Mouse (Mus musculus): ENCODE data around the gene Nrl.

DNA sequence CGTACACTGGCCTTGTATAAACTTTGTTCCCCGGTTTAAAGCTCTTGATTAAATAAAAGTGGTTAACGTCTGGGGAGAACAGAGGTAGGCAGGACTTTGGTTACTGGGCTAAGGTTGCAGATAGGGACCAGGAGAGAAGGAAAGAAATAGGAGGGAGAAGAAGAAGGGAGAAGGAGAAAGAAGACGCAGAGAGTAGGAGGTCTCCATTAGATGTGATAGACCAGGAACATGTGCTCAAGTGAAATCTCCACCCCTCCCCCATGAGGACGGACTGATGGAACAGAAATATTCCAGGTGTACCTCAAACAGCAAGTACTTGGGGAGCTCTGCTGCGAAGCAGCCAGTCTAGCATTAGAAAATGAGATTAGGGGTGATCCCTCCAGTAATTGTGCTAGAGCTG is 55.0 kb downstream of the Nrl start:
- no peak for TF ChIP-seq POLR2A (IDR thresholded peaks at IDR 0.05; ENCODE audit: insufficient read depth, low read depth, low read length)
- no peak for TF ChIP-seq CTCF (IDR thresholded peaks at IDR 0.05; ENCODE audit: insufficient read depth, low read depth, low read length)

Measured in olfactory bulb, adult 2 months (tissue).